Mouse (Mus musculus) lung, postnatal 0 days (tissue): ENCODE data around the gene Ppp1r14c. TPM values are rescaled to one million over a fixed set of nuclear protein-coding genes. Genes with fewer than 3 reads are reported as not detected.

Source experiments
- ATAC-seq: fragments of 200-750 bp; cut with Nextera tagmentation; 2 replicates; pipeline ENCODE4 v1.8.0; 2017; ENCODE audit warnings: moderate library complexity
- DNase-seq: peaks from one replicate; pipeline ENCODE4 v3.0.0-alpha.2; 2016; ENCODE audit warnings: low spot score
- H3K27ac ChIP-seq: fragments of 300-500 bp; sonication (generic); 2 replicates; pipeline ENCODE4 v1.5.1; 2014; ENCODE audit warnings: antibody characterized with exemption, mild to moderate bottlenecking, low read length, mixed read lengths
- H3K27me3 ChIP-seq: fragments of 300-500 bp; sonication (generic); replicated peaks from 2 replicates; pipeline ENCODE4 v1.6.1; 2014; ENCODE audit warnings: low read length, mixed read lengths; ENCODE audit not compliant: insufficient read depth
- H3K36me3 ChIP-seq: fragments of 300-500 bp; sonication (generic); 2 replicates; pipeline ENCODE4 v1.6.1; 2014; ENCODE audit warnings: low read length, mixed read lengths; ENCODE audit not compliant: insufficient read depth
- H3K4me1 ChIP-seq: fragments of 300-500 bp; sonication (generic); 2 replicates; pipeline ENCODE4 v1.6.1; 2014; ENCODE audit warnings: antibody characterized with exemption, low read depth, low read length, mixed read lengths; ENCODE audit not compliant: insufficient read depth
- H3K4me2 ChIP-seq: fragments of 300-500 bp; sonication (generic); replicated peaks from 2 replicates; pipeline ENCODE4 v1.6.1; 2014; ENCODE audit warnings: low read depth, mild to moderate bottlenecking, low read length, moderate library complexity, mixed read lengths
- H3K4me3 ChIP-seq: fragments of 300-500 bp; sonication (generic); 2 replicates; pipeline ENCODE4 v1.5.1; 2014; ENCODE audit warnings: low read depth, low read length
- H3K9ac ChIP-seq: fragments of 300-500 bp; sonication (generic); replicated peaks from 2 replicates; pipeline ENCODE4 v1.6.1; 2014; ENCODE audit warnings: low read depth, mild to moderate bottlenecking
- H3K9me3 ChIP-seq: fragments of 300-500 bp; sonication (generic); 2 replicates; pipeline ENCODE4 v1.6.1; 2016; ENCODE audit warnings: low read length, mixed read lengths
- CTCF ChIP-seq: IDR thresholded peaks from 2 replicates; pipeline ENCODE4 v1.5.1; 2016; ENCODE audit warnings: antibody characterized with exemption, mild to moderate bottlenecking
- EP300 ChIP-seq: IDR thresholded peaks from 2 replicates; pipeline ENCODE4 v1.6.1; 2016; ENCODE audit warnings: antibody characterized with exemption, mild to moderate bottlenecking, control low read depth
- WGBS: fragments of 180-500 bp; shearing (Covaris S2); extraction: QIAGEN DNeasy Blood & Tissue Kit; methylation state at CpG from one replicate; pipeline ENCODE4 v1.1.7; 2014; 5-methylcytosine and 5-hydroxymethylcytosine counted together
- polyA plus RNA-seq: library from polyadenylated mRNA; unstranded; fragments of >200 nt; fragmentation: Nextera tagmentation; extraction: Ambion mirVana; gene quantifications from 2 replicates; pipeline ENCODE4 v1.2.1, GENCODE M21; 2015

The Ppp1r14c gene
- polyA plus RNA-seq, 1 experiment from 2014 or later: 148 TPM

GRCm38 (mm10) chr10:3508222-3508588 is 142.3 kb downstream of the Ppp1r14c start:
- H3K4me2 ChIP-seq: no peak overlapping the region
- ATAC-seq (no peak), DNase-seq (no peak)
- no peak overlapping the region for H3K9ac ChIP-seq
- H3K4me1 ChIP-seq: no peaks in the 10 kb centered on the region; the same call in 1 of the 2 replicates
- 57% methylated on average over 2 of the region's 2 CpGs for WGBS
- no peaks in the 10 kb centered on the region for H3K9me3 ChIP-seq
- no peaks in the 10 kb centered on the region for H3K36me3 ChIP-seq
- TF ChIP-seq EP300 (no peak), CTCF (no peak)
- H3K27ac ChIP-seq: no peak overlapping the region
- no peak overlapping the region for H3K4me3 ChIP-seq
- H3K27me3 ChIP-seq: no peaks in the 10 kb centered on the region

- Histone ChIP-seq H3K27me3 (no peaks in the 10 kb centered on the region), H3K4me2 (no peak overlapping the region), H3K27ac (no peak overlapping the region), H3K9ac (no peak overlapping the region), H3K9me3 (no peaks in the 10 kb centered on the region), H3K4me1 (no peaks in the 10 kb centered on the region; the same call in 1 of the 2 replicates), H3K36me3 (no peaks in the 10 kb centered on the region), H3K4me3 (no peak overlapping the region)
- ATAC-seq (no peak), DNase-seq (no peak)
- WGBS: 61% methylated on average over 2 of the region's 2 CpGs
- TF ChIP-seq CTCF (no peak), EP300 (no peak)
These were observed 142.9 kb downstream of the Ppp1r14c start for GRCm38 (mm10) chr10:3508746-3509145.

GRCm38 (mm10) chr10:3509663-3510277 is 143.9 kb downstream of the Ppp1r14c start:
- no peaks in the 10 kb centered on the region for H3K9me3 ChIP-seq
- H3K4me1 ChIP-seq: no peaks in the 10 kb centered on the region; the same call in 1 of the 2 replicates
- DNase-seq: no peak
- H3K27me3 ChIP-seq: no peaks in the 10 kb centered on the region
- no peak overlapping the region for H3K4me3 ChIP-seq
- 56% methylated on average over 7 of the region's 7 CpGs for WGBS
- no peak for ATAC-seq
- H3K9ac ChIP-seq: no peak overlapping the region
- TF ChIP-seq EP300 (no peak), CTCF (no peak)
- H3K27ac ChIP-seq: 0 out of 2 replicates have a peak overlapping the region, but pooled peaks have one; percentile 20
- H3K36me3 ChIP-seq: no peaks in the 10 kb centered on the region
- no peak overlapping the region for H3K4me2 ChIP-seq

- Histone ChIP-seq H3K4me3 (no peak overlapping the region), H3K9ac (no peak overlapping the region), H3K9me3 (no peaks in the 10 kb centered on the region), H3K4me1 (no peaks in the 10 kb centered on the region; the same call in 1 of the 2 replicates), H3K36me3 (no peaks in the 10 kb centered on the region), H3K27ac (0 out of 2 replicates have a peak overlapping the region, but pooled peaks have one; percentile 20), H3K4me2 (no peak overlapping the region), H3K27me3 (no peaks in the 10 kb centered on the region)
- DNase-seq (no peak), ATAC-seq (peak; percentile 49)
- TF ChIP-seq EP300 (no peak), CTCF (no peak)
- WGBS: 37% methylated on average over 3 of the region's 3 CpGs
These were observed 144.6 kb downstream of the Ppp1r14c start for GRCm38 (mm10) chr10:3510486-3510885.

GRCm38 (mm10) chr10:3511401-3511800 is 145.5 kb downstream of the Ppp1r14c start:
- no peaks in the 10 kb centered on the region for H3K36me3 ChIP-seq
- H3K4me1 ChIP-seq: no peaks in the 10 kb centered on the region; the same call in 1 of the 2 replicates
- no peak overlapping the region for H3K4me2 ChIP-seq
- H3K9me3 ChIP-seq: no peaks in the 10 kb centered on the region
- WGBS: 54% methylated on average over 3 of the region's 3 CpGs
- H3K4me3 ChIP-seq: no peak overlapping the region
- ATAC-seq (no peak), DNase-seq (no peak)
- H3K9ac ChIP-seq: no peak overlapping the region
- no peaks in the 10 kb centered on the region for H3K27me3 ChIP-seq
- H3K27ac ChIP-seq: no peak overlapping the region
- TF ChIP-seq EP300: no peak
- TF ChIP-seq CTCF: no peak

- no peak for ATAC-seq
- Histone ChIP-seq H3K4me1 (no peaks in the 10 kb centered on the region; the same call in 1 of the 2 replicates), H3K4me3 (no peak overlapping the region), H3K9ac (no peak overlapping the region), H3K36me3 (no peaks in the 10 kb centered on the region), H3K27ac (no peak overlapping the region), H3K9me3 (no peaks in the 10 kb centered on the region), H3K27me3 (no peaks in the 10 kb centered on the region), H3K4me2 (no peak overlapping the region)
- WGBS: 80% methylated on average over 8 of the region's 8 CpGs
- TF ChIP-seq CTCF (peak; percentile 54), EP300 (no peak)
- DNase-seq: no peak
These were observed 146.9 kb downstream of the Ppp1r14c start for GRCm38 (mm10) chr10:3512620-3513305.
